Mouse (Mus musculus) stomach, postnatal 0 days (tissue): ENCODE results near the gene Xpo5.

Experiments used
- CTCF ChIP-seq: IDR thresholded peaks from 2 replicates; pipeline ENCODE4 v1.5.1; 2016; ENCODE audit warnings: antibody characterized with exemption, low read depth, mild to moderate bottlenecking, moderate library complexity
- EP300 ChIP-seq: optimal IDR thresholded peaks from 2 replicates; pipeline ENCODE3; 2016; ENCODE audit warnings: antibody characterized with exemption

DNA sequence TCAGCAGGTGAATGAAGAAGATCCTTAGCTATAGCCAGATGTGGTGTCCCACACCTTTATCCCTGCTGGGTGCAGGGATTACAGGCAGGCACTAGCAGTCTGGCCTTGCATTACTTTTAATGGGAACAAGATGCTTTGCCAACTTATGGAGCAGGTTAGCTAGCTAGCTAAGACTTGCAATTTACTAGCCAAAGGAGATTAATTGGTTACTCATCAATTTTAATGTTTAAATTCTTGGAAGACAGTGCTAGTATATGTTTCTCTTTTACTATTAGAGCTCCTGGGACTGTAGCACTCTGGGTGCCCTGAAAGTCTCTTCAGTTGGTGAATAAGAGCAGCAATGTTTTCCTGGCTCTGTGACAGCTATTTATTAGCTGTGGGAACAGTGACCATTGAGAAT lies 4.1 kb downstream of the Xpo5 start:
- TF ChIP-seq EP300: no peak
- no peak for TF ChIP-seq CTCF
